Mouse (Mus musculus) heart, postnatal 0 days (tissue): ENCODE measurements around the gene Ston1. TPM values are rescaled to one million over a fixed set of nuclear protein-coding genes. Genes with fewer than 3 reads are reported as not detected.
A peak's percentile ranks its signal among the peaks of the same experiment; 100 is the strongest.

Experiments used
- ATAC-seq: fragments of 200-750 bp; cut with Nextera tagmentation; 2 replicates; pipeline ENCODE4 v1.8.0; 2017; ENCODE audit warnings: low read depth, moderate number of reproducible peaks, moderate library complexity; ENCODE audit not compliant: insufficient read depth
- DNase-seq: peaks from one replicate; pipeline ENCODE4 v3.0.0-alpha.2; 2016; ENCODE audit warnings: low spot score
- H3K27ac ChIP-seq: fragments of 300-500 bp; sonication (generic); 2 replicates; pipeline ENCODE4 v1.5.1; 2014; ENCODE audit warnings: low read depth, mild to moderate bottlenecking
- H3K27me3 ChIP-seq: fragments of 300-500 bp; sonication (generic); 2 replicates; pipeline ENCODE4 v1.6.1; 2014; ENCODE audit warnings: low read length, mixed read lengths; ENCODE audit not compliant: control insufficient read depth, insufficient read depth
- H3K36me3 ChIP-seq: fragments of 300-500 bp; sonication (generic); replicated peaks from 2 replicates; pipeline ENCODE4 v1.6.1; 2014; ENCODE audit warnings: low read length, mixed read lengths; ENCODE audit not compliant: control insufficient read depth, insufficient read depth
- H3K4me1 ChIP-seq: fragments of 300-500 bp; sonication (generic); 2 replicates; pipeline ENCODE4 v1.6.1; 2014; ENCODE audit warnings: antibody characterized with exemption; ENCODE audit not compliant: control insufficient read depth, insufficient read depth
- H3K4me2 ChIP-seq: fragments of 300-500 bp; sonication (generic); 2 replicates; pipeline ENCODE4 v1.6.1; 2014; ENCODE audit warnings: low read depth, mild to moderate bottlenecking, low read length, moderate library complexity
- H3K4me3 ChIP-seq: fragments of 300-500 bp; sonication (generic); 2 replicates; pipeline ENCODE4 v1.5.1; 2014; ENCODE audit warnings: low read depth, low read length
- H3K9ac ChIP-seq: fragments of 300-500 bp; sonication (generic); replicated peaks from 2 replicates; pipeline ENCODE4 v1.6.1; 2014; ENCODE audit warnings: low read depth, low read length, mixed read lengths
- H3K9me3 ChIP-seq: fragments of 300-500 bp; sonication (generic); replicated peaks from 2 replicates; pipeline ENCODE4 v1.6.1; 2016; ENCODE audit warnings: low read length; ENCODE audit not compliant: control insufficient read depth
- CTCF ChIP-seq: IDR thresholded peaks from 2 replicates; pipeline ENCODE4 v1.5.1; 2016; ENCODE audit warnings: antibody characterized with exemption, control low read depth, low read depth
- EP300 ChIP-seq: IDR thresholded peaks from 2 replicates; pipeline ENCODE4 v1.6.1; 2016; ENCODE audit warnings: antibody characterized with exemption, low read depth
- WGBS: fragments of 180-500 bp; shearing (Covaris S2); extraction: QIAGEN DNeasy Blood & Tissue Kit; methylation state at CpG from one replicate; pipeline ENCODE4 v1.1.7; 2014; 5-methylcytosine and 5-hydroxymethylcytosine counted together
- polyA plus RNA-seq: library from polyadenylated mRNA; unstranded; fragments of >200 nt; fragmentation: Nextera tagmentation; extraction: Ambion mirVana; gene quantifications from 2 replicates; pipeline ENCODE4 v1.2.1, GENCODE M21; 2015
- total RNA-seq: library from RNA; depleted of rRNA; stranded (reverse); fragments of >200 nt; gene quantifications from 2 replicates; pipeline ENCODE4 v1.2.3, GENCODE M21; 2014; ENCODE audit warnings: low replicate concordance

The Ston1 gene
- total and polyA plus RNA-seq, 2 experiments from 2014 or later: 3.9 to 4.2 TPM

GRCm38 (mm10) chr17:88595071-88595470 lies 2.4 kb upstream of the Ston1 start:
- peaks cover 17% of the 10 kb centered on the region; the same call in 1 of the 2 replicates for H3K4me1 ChIP-seq
- DNase-seq: no peak
- ATAC-seq: no peak
- H3K27me3 ChIP-seq: no peaks in the 10 kb centered on the region
- TF ChIP-seq EP300 (no peak), CTCF (no peak)
- H3K4me3 ChIP-seq: no peak overlapping the region
- H3K36me3 ChIP-seq: no peaks in the 10 kb centered on the region
- no peaks in the 10 kb centered on the region for H3K9me3 ChIP-seq
- H3K4me2 ChIP-seq: no peak overlapping the region
- H3K27ac ChIP-seq: no peak overlapping the region
- no peak overlapping the region for H3K9ac ChIP-seq
- 53% methylated on average over 4 of the region's 4 CpGs for WGBS

- ATAC-seq: no peak
- no peaks in the 10 kb centered on the region for H3K27me3 ChIP-seq
- H3K4me2 ChIP-seq: no peak overlapping the region
- no peak overlapping the region for H3K9ac ChIP-seq
- DNase-seq: no peak
- H3K4me3 ChIP-seq: no peak overlapping the region
- no peaks in the 10 kb centered on the region for H3K36me3 ChIP-seq
- TF ChIP-seq EP300 (no peak), CTCF (no peak)
- H3K4me1 ChIP-seq: peaks cover 17% of the 10 kb centered on the region; the same call in 1 of the 2 replicates
- WGBS: 77% methylated on average over 4 of the region's 4 CpGs
- no peak overlapping the region for H3K27ac ChIP-seq
- no peaks in the 10 kb centered on the region for H3K9me3 ChIP-seq
Measured at GRCm38 (mm10) chr17:88596068-88596467, 1.4 kb upstream of the Ston1 start.

- Histone ChIP-seq H3K4me1 (peaks cover 17% of the 10 kb centered on the region; the same call in 1 of the 2 replicates), H3K9ac (peak overlapping the region; percentile 85; the same call in 1 of the 2 replicates), H3K27ac (peak overlapping the region; percentile 89), H3K4me2 (peak overlapping the region; percentile 93), H3K4me3 (peak overlapping the region; percentile 82), H3K9me3 (no peaks in the 10 kb centered on the region), H3K36me3 (no peaks in the 10 kb centered on the region), H3K27me3 (no peaks in the 10 kb centered on the region)
- ATAC-seq: no peak; the same call in 1 of the 2 replicates
- 31% methylated on average over 16 of the region's 16 CpGs for WGBS
- DNase-seq: no peak
- no peak for TF ChIP-seq EP300
- TF ChIP-seq CTCF: peak; percentile 82
Measured at GRCm38 (mm10) chr17:88596544-88597221, 801 bp upstream of the Ston1 start.

GRCm38 (mm10) chr17:88598056-88598420 lies 554 bp downstream of the Ston1 start:
- Histone ChIP-seq H3K4me2 (peak overlapping the region; percentile 93), H3K27ac (peak overlapping the region; percentile 89), H3K9ac (peak overlapping the region; percentile 85), H3K36me3 (no peaks in the 10 kb centered on the region), H3K9me3 (no peaks in the 10 kb centered on the region), H3K4me3 (peak overlapping the region; percentile 82), H3K27me3 (no peaks in the 10 kb centered on the region), H3K4me1 (peaks cover 17% of the 10 kb centered on the region; the same call in 1 of the 2 replicates)
- ATAC-seq (no peak), DNase-seq (no peak)
- TF ChIP-seq EP300 (no peak), CTCF (no peak)
- 7% methylated on average over 5 of the region's 5 CpGs for WGBS

GRCm38 (mm10) chr17:88598570-88599368 lies 1.3 kb downstream of the Ston1 start:
- WGBS: 15% methylated on average over 14 of the region's 14 CpGs
- Histone ChIP-seq H3K27ac (peak overlapping the region; percentile 89), H3K4me1 (peaks cover 17% of the 10 kb centered on the region; the same call in 1 of the 2 replicates), H3K9ac (no peak overlapping the region), H3K36me3 (no peaks in the 10 kb centered on the region), H3K4me2 (peak overlapping the region; percentile 93), H3K9me3 (no peaks in the 10 kb centered on the region), H3K27me3 (no peaks in the 10 kb centered on the region), H3K4me3 (peak overlapping the region; percentile 82; the same call in 1 of the 2 replicates)
- TF ChIP-seq EP300: no peak
- no peak; the same call in 1 of the 2 replicates for TF ChIP-seq CTCF
- peak; percentile 49 for DNase-seq
- no peak for ATAC-seq
